Mouse (Mus musculus): ENCODE results near the gene Plcd3. TPM values are rescaled to one million over a fixed set of nuclear protein-coding genes. Genes with fewer than 3 reads are reported as not detected.

Plcd3 gene
- total RNA-seq, 2 experiments from 2014 or later = 20.4 to 21.7 TPM

DNA sequence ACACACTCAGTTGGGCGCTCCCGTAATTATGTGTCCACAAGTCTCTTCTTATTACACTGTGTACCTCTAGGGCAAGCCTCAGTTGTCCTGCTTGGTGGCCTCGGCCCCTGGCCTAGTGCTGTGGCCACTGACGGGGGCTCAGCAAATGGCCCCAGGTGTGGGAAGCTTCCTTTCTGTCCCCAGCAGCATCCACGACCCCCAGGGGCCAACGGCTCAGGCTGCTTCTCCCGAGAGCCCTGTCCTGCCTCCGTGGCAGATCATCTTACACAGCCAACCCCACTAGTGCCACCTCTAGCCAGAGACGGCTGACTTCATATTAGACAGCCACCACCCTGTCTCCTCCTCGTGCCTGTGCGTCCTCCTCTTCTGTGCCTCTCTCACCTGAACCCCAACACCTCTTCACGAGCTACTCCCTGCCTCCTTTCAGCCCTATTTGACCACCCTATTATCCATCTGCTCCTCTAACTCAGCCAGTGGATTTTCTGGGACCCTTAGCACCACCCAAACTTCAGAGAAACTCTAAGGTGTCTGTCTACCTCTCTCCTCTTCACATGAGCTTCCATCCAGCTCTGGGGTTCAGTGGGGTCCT is 2.0 kb downstream of the Plcd3 start:
- DNase-seq (ENCODE audit: low spot score in 2 of 2) = no peak

DNA sequence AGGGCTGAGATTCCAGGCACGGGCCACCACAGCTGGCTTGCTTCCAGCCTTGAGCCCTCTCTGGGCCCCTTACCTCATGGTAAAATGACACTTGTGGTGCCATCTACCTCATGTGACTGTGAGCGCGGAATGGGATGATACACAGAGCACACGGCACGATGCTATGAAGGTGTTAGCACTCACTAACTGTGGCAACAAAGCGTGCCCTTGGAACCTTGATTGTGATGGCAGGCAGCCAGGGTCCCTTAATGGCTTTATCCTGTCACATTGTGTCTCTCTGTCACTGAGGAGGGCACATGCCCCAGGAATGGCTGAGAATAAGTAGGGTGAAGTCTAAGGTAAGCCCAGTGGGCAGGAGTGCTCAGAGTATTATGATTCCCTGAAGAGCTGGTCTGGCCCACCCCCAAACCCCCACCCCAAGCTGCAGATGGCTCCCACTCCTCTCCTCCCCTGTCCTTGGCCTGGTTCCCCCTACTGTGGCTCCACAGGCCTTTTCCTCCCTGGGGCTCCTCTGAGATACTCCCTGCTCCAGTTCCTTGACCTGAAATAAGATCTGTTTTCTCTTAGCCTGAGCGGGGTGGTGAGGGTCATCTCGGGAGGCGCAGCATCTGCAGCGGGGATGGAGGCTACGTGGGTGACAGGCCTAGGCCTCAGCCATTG is 2.8 kb downstream of the Plcd3 start:
- no peak for DNase-seq (ENCODE audit: low spot score in 2 of 2)

DNA sequence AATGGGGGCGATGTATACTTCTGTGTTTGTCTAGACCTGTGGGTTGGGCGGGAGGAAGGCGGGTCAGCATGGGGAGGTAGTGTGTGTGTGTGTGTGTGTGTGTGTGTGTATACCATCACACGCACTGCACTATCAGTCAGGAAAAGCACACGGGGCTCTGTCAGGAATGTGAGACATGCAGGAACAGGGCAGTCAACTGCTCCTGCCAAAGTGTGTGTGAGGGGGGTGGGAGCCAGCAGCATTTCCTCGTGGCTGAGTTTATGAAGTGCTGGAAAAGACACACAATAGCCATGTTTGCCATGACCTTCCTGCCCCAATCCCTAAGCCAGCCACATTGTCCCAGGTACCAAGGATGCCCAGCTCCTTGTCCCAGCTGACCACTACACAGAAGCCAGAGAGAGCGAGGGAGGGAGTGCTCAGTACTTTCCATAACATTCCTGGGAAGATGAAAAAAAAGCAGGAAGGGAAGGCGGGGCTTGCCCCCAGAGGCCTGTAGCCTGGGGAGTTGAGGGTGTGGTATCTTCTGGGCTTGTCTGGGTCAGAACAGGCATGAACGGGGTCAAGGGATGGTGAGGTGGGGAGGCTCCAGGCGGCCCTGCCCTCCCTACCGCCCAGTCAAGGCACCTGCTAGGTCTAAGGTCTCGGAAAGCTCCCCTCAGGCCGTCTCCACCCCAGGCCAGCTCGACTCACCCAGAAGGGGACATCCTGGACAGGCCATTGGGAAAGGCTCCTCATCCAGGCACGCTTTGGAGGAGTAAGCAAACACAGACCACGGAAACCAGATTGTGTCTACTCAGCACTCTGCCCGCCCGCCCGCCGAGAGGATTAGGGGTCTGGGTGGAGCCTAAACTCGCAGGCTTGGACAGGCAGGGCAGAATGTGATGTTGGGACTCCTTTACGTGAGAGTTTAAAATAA is 4.2 kb downstream of the Plcd3 start:
- DNase-seq (ENCODE audit: low spot score in 2 of 2) = no peak

DNA sequence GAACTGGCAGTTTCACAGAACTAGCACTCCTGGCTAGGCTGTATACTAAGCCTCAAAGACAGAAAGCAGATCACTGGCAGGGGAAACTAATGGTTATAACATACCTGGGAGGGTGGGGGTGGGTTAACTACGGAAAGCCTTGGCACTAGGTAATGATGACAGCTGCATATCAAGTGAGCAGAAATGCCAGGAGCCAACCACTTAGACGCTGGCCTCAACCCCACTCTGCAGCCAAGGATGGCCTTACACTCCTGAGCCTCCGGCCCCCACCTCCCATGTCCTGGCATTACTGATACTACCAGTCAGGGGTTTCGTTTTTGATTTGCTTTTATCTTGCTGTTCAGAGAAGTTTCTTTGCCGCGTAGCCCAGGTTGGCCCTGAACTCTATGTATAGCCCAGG is 5.7 kb downstream of the Plcd3 start:
- no peak for DNase-seq (ENCODE audit: low spot score in 2 of 2)

DNA sequence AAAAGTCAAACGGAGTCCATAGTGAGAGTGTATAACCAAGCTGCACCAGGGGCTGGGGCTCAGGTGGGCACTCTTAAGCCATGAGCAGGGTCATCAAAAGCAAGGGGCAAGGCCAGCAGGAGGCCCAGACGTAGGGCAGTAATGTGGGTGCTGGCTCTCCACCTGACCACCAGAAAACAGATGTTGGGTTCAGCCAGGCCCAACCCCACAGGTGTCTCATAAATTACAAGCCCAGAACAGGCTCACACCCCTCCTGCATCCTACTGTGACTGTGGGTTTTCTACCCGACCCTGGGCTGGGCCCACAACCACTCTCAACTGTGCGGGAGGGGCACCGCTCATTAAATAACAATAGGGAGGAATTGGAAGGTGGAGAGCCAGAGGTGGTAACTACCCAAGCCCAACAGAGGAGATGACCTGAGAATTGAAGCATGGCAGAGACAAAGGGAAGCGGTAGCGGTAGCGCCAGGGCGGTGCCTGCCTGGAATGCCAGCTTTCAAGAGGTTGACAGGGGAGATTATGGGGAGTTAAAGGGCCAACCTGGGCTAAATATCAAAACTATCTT is 6.3 kb downstream of the Plcd3 start:
- DNase-seq (ENCODE audit: low spot score in 2 of 2) = no peak

DNA sequence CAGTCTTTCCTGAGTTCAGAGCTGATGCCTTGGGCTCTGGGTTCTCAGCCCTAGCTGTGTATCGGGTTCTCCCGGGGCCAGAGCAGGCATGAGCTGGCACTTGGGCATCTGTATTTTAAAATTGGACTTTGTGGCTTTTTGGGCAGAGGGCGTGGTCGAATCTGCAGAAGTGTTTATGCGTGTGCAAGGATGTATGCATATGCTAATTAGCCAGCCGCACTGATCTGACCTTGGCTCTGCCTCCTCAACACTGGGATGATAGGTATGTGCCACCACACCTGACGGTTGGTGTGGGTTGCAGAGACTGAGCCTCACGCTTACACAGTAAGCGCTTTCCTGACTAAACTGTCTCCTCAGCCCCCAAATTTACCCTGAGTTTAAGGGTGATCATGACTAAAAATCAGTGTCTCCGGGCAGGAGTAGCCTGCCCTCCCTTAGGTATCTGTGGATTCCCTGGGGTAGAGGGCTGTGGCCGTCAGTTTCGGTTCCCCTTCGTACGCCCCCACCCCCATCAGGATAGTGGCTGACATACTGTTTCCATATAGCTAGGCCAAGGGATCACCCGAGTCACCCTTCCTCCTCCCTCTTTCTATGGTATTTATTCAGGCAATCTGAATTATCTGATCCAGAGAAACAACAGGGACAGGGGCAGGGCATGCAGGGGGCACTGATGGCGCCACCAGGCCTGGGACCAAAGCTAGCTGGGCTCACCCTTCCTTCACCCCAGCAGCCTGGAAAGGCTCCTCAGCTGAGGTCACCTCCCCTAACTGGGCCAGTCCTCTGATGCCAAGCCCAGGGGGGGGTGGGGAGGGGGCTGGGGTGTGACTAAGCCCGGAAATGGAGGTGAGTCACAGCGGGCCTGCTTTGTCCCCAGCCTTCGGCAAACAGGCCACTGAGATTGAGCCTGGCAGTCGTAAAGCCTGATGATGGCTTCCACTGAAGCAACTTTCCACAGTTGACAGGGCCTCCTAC is 7.3 kb downstream of the Plcd3 start:
- DNase-seq (ENCODE audit: low spot score in 2 of 2) = no peak

DNA sequence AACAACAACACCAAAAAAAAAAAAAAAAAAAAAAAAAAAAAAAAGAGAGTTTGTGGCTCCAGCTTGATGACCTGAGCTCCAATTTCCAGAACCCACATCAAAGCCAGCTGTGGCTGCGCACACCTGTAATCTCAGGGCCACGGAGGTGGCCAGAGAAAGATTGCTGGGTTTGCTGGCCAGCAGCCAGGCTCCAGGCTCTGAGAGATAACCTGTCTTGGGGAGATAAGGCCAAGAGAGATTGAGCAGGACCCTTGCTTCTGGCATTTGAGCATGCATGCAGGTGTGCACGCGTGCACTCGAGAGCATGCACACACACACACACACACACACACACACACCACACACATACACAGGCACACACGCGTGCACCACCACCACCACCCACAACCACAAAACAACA is 8.2 kb downstream of the Plcd3 start:
- DNase-seq (ENCODE audit: low spot score in 2 of 2) = no peak

DNA sequence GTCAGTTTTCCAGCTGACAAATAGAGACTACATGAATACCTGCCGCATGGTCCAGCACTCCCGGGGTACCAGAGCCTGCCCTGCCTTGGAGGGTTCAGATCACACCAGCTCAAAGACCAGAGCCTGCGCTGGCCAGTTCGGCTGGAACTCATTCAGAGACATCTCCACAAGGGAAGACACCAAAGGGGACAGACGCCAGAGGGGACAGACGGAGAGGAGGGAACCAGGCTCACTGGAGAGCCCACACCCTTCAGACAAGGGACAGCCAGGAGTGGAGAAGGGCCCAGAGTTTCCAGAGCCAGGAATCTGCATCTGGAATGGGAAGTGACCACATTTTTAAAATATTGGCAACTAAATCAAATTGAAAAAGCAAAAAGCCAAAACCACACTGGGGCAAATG is 19.8 kb downstream of the Plcd3 start:
- DNase-seq (ENCODE audit: low spot score in 2 of 2) = no peak

DNA sequence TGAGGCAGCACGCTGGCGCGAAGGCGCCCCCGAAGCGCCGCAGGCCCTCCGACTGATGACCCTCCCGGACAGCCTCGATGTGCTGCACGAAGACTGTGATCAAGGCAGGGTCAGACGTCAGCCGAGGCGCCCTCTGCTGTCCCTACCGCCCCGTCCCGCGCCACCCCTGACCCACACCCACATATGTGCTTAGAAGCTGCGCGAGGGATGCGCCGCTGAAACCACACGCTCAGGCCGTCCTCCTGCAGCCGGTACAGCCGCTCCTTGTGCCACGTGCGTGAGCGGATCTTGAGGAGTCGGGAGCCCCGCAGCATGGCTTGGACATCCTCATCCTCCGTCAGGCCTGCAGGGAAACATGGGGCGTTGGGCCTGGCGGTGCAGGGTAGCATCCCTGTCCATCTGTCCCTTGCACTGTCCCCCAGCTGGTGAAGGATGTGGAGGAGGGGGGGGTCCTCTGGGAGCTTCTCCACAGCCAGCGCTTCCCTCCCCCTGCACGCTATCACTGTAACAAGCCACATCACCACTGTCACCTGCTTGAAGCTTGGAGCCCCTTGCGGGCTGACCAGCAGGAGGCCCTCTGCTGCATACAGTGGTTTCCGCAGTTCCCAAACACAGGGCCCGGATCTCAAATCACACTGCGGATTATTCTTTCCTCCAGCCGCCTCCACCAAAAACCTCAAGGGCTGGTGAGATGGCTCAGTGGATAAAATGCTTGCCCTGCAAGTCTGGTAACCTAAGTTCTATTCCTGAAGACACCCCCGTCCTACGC is 21.0 kb downstream of the Plcd3 start:
- peak in 1 of 2 experiments; percentile 47 for DNase-seq (ENCODE audit: low spot score in 2 of 2)

DNA sequence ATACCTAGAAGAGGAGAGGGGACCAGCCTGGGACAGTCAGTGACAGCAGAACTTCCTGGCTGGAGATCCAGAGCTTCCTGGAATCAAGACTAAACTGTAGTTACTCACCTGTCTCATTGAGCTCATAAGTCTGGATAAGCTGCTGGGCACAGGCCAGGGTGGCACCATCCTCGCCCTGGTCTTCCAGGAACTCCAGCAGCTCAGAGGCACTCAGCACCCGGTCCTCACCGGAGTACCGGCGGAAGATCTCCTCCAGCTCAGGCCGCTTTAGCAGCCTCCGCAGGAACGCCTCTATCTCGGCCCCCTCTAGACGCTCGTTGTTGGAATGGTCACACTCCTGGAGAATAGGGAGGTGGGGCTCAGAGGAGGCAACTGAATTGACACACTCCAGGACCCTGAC is 23.3 kb downstream of the Plcd3 start:
- DNase-seq (ENCODE audit: low spot score in 2 of 2) = no peak

DNA sequence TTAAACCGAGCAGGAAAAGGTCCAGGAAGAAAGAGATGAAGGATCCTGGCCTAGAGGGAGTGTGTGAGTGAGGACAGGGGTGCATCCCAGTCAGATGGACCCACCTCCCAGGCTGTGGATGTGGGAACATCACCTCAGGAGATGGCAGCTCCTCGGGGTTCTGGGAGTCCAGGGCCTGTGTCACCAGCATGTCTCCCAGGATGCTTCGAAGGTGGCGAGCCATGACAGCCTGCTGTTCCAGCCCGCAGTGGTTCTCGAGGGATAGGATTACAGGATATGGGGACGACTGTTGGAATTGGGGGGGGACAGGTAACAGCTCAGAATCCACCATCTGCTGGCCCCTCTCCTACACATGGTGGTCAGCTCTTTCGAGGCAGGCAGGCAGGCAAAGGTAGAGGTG is 24.9 kb downstream of the Plcd3 start:
- no peak for DNase-seq (ENCODE audit: low spot score in 2 of 2)

DNA sequence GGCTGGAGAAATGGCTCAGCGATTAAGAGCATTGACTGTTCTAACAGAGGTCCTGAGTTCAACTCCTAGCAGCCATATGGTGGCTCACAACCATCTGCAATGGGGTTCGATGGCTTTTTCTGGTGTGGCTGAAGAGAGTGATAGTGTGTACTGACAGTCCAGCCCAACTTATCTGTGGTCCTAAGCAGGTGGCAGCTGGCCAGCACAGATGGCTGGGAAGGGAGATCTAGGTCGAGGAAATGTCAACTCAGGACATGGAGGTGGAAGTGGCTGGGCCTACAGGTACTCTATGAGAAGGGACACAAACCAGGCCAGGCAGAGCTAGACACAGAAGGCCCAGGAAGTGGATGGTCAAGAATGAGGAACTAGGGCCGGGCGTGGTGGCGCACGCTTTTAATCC is 25.4 kb downstream of the Plcd3 start:
- DNase-seq (ENCODE audit: low spot score in 2 of 2) = no peak

DNA sequence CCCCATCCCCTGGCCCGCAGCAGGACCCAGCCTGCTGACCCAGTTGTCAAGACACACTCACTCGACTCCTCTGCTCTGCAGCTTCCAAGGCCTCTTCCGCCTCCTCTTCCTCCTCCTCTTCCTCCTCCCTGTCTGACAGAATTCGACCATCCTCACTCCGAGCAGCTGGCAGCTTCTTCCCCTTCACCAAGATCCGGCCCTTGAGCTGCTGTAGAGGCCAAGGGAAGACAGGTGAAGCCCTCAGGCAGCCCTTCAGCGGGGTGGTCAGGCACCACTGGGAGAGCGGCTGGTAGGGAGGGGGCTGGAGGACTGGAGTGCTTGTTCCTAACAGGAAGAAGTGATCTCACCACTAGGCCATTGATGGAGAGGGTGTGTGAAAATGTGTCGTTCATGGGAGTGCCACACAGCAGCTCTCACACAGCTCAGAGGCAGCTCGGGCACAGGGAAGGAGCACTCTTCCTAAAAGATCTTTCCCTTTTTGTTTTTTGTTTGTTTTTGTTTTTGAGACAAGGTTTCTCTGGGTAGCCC is 26.6 kb downstream of the Plcd3 start:
- no peak for DNase-seq (ENCODE audit: low spot score in 2 of 2)

DNA sequence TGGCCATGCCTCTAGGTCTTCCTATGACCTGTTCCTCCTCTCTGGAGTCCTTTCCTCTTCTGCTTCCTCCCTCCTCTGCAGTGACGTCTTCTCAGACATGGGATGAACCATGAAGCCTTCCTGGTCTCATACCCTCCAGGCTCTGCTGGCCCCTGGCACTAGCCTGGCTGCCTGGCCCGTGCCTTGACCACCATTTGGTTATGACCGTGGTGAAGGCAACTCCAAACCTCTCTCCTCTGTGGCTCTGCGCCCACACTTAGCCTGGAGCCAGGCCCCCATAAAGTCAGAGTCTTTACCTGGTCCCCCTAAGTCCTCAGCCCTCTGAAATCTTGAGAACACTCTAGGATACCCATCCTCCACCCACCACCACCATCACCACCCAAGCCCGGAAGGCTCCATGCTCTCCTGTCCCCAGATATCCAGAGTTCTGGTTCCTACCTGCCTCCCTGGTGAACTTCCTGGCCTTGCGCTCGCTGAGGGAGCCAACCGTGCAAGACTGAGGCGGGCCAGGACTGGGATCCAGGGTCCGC is 27.3 kb downstream of the Plcd3 start:
- no peak for DNase-seq (ENCODE audit: low spot score in 2 of 2)

DNA sequence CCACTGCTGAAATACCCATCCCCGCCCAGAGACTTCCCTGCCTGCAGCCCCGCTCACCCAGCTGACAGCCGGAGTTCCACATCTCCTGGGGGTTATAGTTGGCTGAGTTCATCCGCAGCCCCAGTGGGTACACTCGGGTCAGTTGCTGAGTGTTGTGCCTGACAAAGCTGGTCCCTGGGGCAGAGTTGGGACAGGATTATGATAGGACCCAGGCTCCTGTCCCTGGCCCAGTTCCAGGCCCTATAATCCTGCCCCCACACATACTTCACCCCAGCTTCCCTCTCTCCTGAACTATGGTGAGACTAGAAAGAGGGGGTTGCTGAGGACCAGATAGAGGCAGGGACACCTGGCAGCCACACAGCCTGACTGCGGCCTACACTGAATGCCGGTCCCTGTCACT is 27.8 kb downstream of the Plcd3 start:
- no peak for DNase-seq (ENCODE audit: low spot score in 2 of 2)

DNA sequence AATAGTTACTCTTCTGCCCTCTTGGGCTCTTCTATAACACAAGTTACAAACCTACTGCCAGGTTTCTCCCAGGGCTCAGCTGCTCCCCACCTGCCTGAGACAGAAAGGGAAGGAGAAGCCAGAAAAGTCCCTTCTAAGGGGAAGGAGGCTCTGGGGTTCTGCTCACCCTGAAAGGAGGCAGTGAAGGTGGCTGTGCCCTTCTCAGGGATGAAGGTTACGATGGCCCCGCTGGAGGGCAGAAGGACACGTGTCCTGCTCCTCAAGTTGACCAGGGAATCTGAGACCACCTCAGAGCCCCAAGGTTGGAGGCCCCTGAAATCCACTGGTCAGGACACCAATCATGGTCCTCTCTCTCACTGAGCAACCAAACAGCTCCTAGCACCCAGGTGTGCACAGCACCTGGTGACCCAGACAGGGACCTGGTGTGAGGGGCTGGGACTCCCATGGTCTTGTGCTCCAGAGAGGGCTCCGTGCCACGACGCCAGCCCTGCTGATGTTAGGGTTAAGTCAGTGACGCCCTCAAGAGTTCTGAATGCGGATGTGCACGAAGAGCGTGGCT is 31.1 kb downstream of the Plcd3 start:
- DNase-seq (ENCODE audit: low spot score in 2 of 2) = no peak

DNA sequence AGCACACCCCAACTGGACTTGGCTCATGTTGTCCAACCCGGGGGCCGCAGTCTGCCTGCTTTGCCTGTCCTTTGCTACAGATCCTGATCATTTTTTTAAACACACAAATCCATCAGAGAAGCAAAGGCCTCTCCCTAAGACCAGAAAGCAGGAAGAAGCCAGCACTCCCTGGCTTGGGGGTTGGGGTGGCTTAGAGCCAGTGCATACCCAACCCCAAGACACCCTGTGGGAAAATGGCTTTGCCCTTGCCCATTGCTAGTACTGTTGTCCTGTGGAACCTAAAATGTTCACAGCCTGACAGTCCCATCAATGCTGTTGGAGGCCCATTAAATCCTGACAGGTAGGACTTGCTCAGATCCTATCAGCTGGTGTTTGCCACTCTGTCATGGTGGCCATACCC is 31.7 kb downstream of the Plcd3 start:
- DNase-seq (ENCODE audit: low spot score in 2 of 2) = no peak

DNA sequence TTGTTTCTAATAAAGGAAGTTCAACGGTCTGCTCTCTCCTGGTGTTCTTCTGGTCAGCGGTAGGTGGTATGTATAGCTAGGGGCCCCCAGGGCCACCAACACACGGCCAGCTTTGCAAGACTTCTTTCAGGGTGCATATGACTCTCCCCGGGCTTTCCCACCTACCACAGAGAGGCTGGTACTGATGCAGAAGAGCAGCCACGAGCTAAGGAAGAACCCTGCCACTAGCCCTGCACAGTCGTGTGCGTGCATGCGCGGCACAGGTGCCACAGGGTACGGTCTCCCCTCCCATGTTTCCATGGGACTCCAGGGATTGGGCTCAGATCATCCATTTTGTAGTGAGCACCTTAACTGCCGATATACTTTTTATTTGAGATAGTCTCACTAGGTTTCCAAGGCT is 32.6 kb downstream of the Plcd3 start:
- no peak for DNase-seq (ENCODE audit: low spot score in 2 of 2)

DNA sequence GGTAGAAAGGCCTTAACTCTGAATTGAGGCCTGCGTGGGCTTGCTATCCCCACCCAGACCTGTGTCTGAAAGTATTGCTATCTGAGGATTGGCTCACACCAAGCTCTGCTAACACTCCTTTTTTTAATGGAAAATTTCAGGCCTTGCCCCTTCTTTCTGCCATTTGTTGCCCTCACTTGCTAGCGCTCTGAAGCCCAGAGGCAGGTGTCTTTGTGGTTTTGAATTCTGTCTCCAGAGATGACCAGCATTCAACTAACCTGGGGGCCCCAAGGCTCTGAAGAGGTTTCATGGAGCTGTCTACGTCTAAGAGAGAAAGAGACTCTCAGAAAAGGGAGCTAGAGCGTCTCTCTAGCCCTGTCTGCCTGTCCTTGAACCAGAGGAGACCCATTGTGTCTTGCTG is 33.2 kb downstream of the Plcd3 start:
- no peak for DNase-seq (ENCODE audit: low spot score in 2 of 2)
